Mouse (Mus musculus) stomach, embryonic 15.5 days (tissue): ENCODE data around the gene Hist1h3g. TPM values are rescaled to one million over a fixed set of nuclear protein-coding genes. Genes with fewer than 3 reads are reported as not detected.

ENCODE experiments used
- ATAC-seq: fragments of 200-750 bp; cut with Nextera tagmentation; 2 replicates; pipeline ENCODE4 v1.8.0; 2017; ENCODE audit warnings: low read depth, moderate number of reproducible peaks, moderate TSS enrichment; ENCODE audit not compliant: insufficient read depth, low FRiP score
- H3K27ac ChIP-seq: fragments of 300-500 bp; sonication (generic); 2 replicates; pipeline ENCODE4 v1.5.1; 2015; ENCODE audit warnings: mild to moderate bottlenecking, inconsistent platforms
- H3K27me3 ChIP-seq: fragments of 300-500 bp; sonication (generic); replicated peaks from 2 replicates; pipeline ENCODE4 v1.6.1; 2015; ENCODE audit warnings: inconsistent platforms
- H3K36me3 ChIP-seq: fragments of 300-500 bp; sonication (generic); 2 replicates; pipeline ENCODE4 v1.6.1; 2015; ENCODE audit warnings: inconsistent platforms
- H3K4me1 ChIP-seq: fragments of 300-500 bp; sonication (generic); 2 replicates; pipeline ENCODE4 v1.6.1; 2015; ENCODE audit warnings: inconsistent platforms
- H3K4me2 ChIP-seq: fragments of 300-500 bp; sonication (generic); 2 replicates; pipeline ENCODE4 v1.6.1; 2015; ENCODE audit warnings: mild to moderate bottlenecking, inconsistent platforms
- H3K4me3 ChIP-seq: fragments of 300-500 bp; sonication (generic); replicated peaks from 2 replicates; pipeline ENCODE4 v1.5.1; 2015; ENCODE audit warnings: inconsistent platforms
- H3K9ac ChIP-seq: fragments of 300-500 bp; sonication (generic); 2 replicates; pipeline ENCODE4 v1.6.1; 2015; ENCODE audit warnings: inconsistent platforms
- H3K9me3 ChIP-seq: fragments of 300-500 bp; sonication (generic); 2 replicates; pipeline ENCODE4 v1.6.1; 2016; ENCODE audit warnings: inconsistent platforms
- WGBS: fragments of 180-500 bp; shearing (Covaris S2); methylation state at CpG from one replicate; pipeline ENCODE4 v1.1.7; 2015; 5-methylcytosine and 5-hydroxymethylcytosine counted together
- polyA plus RNA-seq: library from polyadenylated mRNA; unstranded; fragments of >200 nt; fragmentation: Nextera tagmentation; extraction: Ambion mirVana; gene quantifications from 2 replicates; pipeline ENCODE4 v1.2.1, GENCODE M21; 2015

Hist1h3g gene
- polyA plus RNA-seq, 1 experiment from 2014 or later: 7.3 TPM

GRCm38 (mm10) chr13:23516822-23517602 lies 18.2 kb upstream of the Hist1h3g start:
- under 1% methylated on average over 19 of the region's 19 CpGs for WGBS
- H3K4me2 ChIP-seq: peak overlapping the region; percentile 90
- no peaks in the 10 kb centered on the region for H3K9me3 ChIP-seq
- no peak; the same call in 1 of the 2 replicates for ATAC-seq
- 0 out of 2 replicates have a peak, but pooled peaks cover 2% of the 10 kb centered on the region for H3K4me1 ChIP-seq
- no peaks in the 10 kb centered on the region for H3K36me3 ChIP-seq
- H3K27me3 ChIP-seq: no peaks in the 10 kb centered on the region
- H3K9ac ChIP-seq: no peak overlapping the region
- peak overlapping the region; percentile 84 for H3K27ac ChIP-seq
- H3K4me3 ChIP-seq: peak overlapping the region; percentile 58

GRCm38 (mm10) chr13:23517603-23518294 lies 17.5 kb upstream of the Hist1h3g start:
- Histone ChIP-seq H3K36me3 (no peaks in the 10 kb centered on the region), H3K9ac (no peak overlapping the region), H3K27ac (peak overlapping the region; percentile 84), H3K4me3 (peak overlapping the region; percentile 58), H3K27me3 (no peaks in the 10 kb centered on the region), H3K4me1 (0 out of 2 replicates have a peak, but pooled peaks cover 2% of the 10 kb centered on the region), H3K4me2 (peak overlapping the region; percentile 90), H3K9me3 (no peaks in the 10 kb centered on the region)
- WGBS: under 1% methylated on average over 27 of the region's 27 CpGs
- peak; percentile 80 for ATAC-seq

DNA sequence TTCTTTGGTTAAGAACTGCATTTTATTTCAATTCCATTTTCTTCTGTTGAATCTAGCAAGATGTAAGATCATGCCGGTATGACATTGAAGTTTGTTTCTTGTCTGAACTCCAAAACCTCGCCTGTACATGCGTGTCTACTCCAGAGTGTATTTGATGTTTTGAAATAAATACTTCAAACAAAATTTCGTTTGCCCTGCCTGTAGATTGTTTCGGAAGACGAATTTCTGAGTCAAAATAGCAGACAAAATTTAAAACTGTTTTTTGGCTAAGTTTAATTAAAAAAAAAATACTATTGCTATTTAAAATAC lies 17.0 kb upstream of the Hist1h3g start:
- H3K4me2 ChIP-seq: peak overlapping the region; percentile 90
- no peaks in the 10 kb centered on the region for H3K9me3 ChIP-seq
- H3K27ac ChIP-seq: 0 out of 2 replicates have a peak overlapping the region, but pooled peaks have one; percentile 31
- no peaks in the 10 kb centered on the region for H3K27me3 ChIP-seq
- 0 out of 2 replicates have a peak, but pooled peaks cover 2% of the 10 kb centered on the region for H3K4me1 ChIP-seq
- no peak overlapping the region for H3K9ac ChIP-seq
- H3K4me3 ChIP-seq: peak overlapping the region; percentile 58
- no peaks in the 10 kb centered on the region for H3K36me3 ChIP-seq
- no peak for ATAC-seq
- WGBS: under 1% methylated on average over 6 of the region's 6 CpGs

GRCm38 (mm10) chr13:23518885-23519284 lies 16.3 kb upstream of the Hist1h3g start:
- H3K4me3 ChIP-seq: peak overlapping the region; percentile 44
- H3K36me3 ChIP-seq: no peaks in the 10 kb centered on the region
- peak; percentile 70 for ATAC-seq
- peak overlapping the region; percentile 73; the same call in 1 of the 2 replicates for H3K27ac ChIP-seq
- under 1% methylated on average over 6 of the region's 6 CpGs for WGBS
- H3K9me3 ChIP-seq: no peaks in the 10 kb centered on the region
- peak overlapping the region; percentile 90 for H3K4me2 ChIP-seq
- no peak overlapping the region for H3K9ac ChIP-seq
- H3K27me3 ChIP-seq: no peaks in the 10 kb centered on the region
- 0 out of 2 replicates have a peak, but pooled peaks cover 2% of the 10 kb centered on the region for H3K4me1 ChIP-seq

DNA sequence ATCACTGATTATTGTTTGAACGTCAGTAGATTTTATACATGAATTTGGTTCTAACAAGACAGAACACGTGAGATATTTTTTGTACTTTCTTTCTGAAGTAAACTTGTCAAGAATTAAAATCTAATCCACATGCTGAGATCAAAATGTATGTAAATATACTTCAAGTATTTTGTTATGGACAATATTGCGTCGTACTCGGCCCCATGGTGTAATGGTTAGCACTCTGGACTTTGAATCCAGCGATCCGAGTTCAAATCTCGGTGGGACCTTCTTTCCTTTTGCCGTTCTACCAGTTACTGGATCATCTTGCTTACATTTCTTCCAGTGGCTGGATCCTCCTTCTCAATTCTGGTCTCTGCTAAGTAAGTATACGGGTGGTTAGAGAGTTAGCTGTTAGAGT lies 15.8 kb upstream of the Hist1h3g start:
- Histone ChIP-seq H3K36me3 (no peaks in the 10 kb centered on the region), H3K4me1 (0 out of 2 replicates have a peak, but pooled peaks cover 2% of the 10 kb centered on the region), H3K9me3 (no peaks in the 10 kb centered on the region), H3K27me3 (no peaks in the 10 kb centered on the region), H3K27ac (peak overlapping the region; percentile 73; the same call in 1 of the 2 replicates), H3K4me3 (peak overlapping the region; percentile 44), H3K4me2 (peak overlapping the region; percentile 90), H3K9ac (no peak overlapping the region)
- WGBS: under 1% methylated on average over 10 of the region's 10 CpGs
- ATAC-seq: peak; percentile 54; the same call in 1 of the 2 replicates

DNA sequence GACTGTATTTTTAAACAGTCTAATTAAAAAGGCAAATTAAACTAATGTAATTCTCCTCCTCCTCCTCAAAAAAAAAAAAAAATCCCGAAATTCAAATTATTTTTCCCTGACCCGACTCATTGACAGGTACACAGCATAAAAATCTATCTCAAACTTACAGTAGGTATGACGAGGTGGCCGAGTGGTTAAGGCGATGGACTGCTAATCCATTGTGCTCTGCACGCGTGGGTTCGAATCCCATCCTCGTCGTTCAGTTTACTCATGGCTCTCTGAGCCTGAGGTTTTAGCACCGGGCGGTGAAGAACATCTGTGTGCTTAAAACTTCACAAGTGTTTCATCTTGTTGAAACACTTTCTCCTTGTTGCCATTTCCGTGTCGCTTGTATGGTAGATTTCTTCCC lies 13.5 kb upstream of the Hist1h3g start:
- H3K4me2 ChIP-seq: peak overlapping the region; percentile 32
- 0 out of 2 replicates have a peak, but pooled peaks have one; percentile 45 for ATAC-seq
- no peak overlapping the region for H3K9ac ChIP-seq
- WGBS: under 1% methylated on average over 14 of the region's 14 CpGs
- H3K9me3 ChIP-seq: no peaks in the 10 kb centered on the region
- no peaks in the 10 kb centered on the region for H3K36me3 ChIP-seq
- H3K27me3 ChIP-seq: no peaks in the 10 kb centered on the region
- no peak overlapping the region; the same call in 1 of the 2 replicates for H3K4me3 ChIP-seq
- no peak overlapping the region for H3K27ac ChIP-seq
- H3K4me1 ChIP-seq: no peaks in the 10 kb centered on the region; the same call in 1 of the 2 replicates

DNA sequence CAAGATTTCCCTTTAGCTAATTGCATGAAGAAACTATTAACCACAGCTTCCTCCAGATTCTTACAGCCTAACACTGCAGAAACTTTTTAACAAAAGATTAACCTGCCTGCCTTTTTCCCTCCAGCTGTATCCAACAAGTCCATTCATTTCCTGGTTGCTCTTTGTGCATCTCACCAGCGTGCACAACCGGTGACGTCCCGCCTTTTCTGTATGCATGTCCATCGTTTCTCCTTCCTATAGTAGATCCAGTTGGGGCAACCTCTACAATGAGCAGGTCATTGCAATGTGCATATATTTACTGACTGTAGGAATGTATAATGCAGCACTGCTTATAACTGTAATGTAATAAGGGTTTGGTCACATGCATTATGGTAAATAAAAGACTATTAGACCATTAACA lies 11.2 kb upstream of the Hist1h3g start:
- no peak overlapping the region for H3K4me2 ChIP-seq
- H3K27ac ChIP-seq: no peak overlapping the region
- peaks cover 2% of the 10 kb centered on the region for H3K4me1 ChIP-seq
- no peaks in the 10 kb centered on the region for H3K9me3 ChIP-seq
- no peak overlapping the region for H3K4me3 ChIP-seq
- H3K36me3 ChIP-seq: no peaks in the 10 kb centered on the region
- no peaks in the 10 kb centered on the region for H3K27me3 ChIP-seq
- H3K9ac ChIP-seq: no peak overlapping the region
- 43% methylated on average over 5 of the region's 5 CpGs for WGBS
- ATAC-seq: no peak

- WGBS: 11% methylated on average over 5 of the region's 5 CpGs
- Histone ChIP-seq H3K27me3 (no peaks in the 10 kb centered on the region), H3K4me1 (peaks cover 4% of the 10 kb centered on the region), H3K4me3 (no peak overlapping the region), H3K4me2 (no peak overlapping the region), H3K9ac (no peak overlapping the region), H3K9me3 (no peaks in the 10 kb centered on the region), H3K36me3 (no peaks in the 10 kb centered on the region), H3K27ac (no peak overlapping the region)
- ATAC-seq: no peak; the same call in 1 of the 2 replicates
These were observed 10.6 kb upstream of the Hist1h3g start for GRCm38 (mm10) chr13:23524654-23525053.

GRCm38 (mm10) chr13:23525901-23526300 lies 9.3 kb upstream of the Hist1h3g start:
- ATAC-seq: no peak
- Histone ChIP-seq H3K9me3 (no peaks in the 10 kb centered on the region), H3K27ac (no peak overlapping the region), H3K4me2 (peak overlapping the region; percentile 61), H3K9ac (no peak overlapping the region), H3K4me3 (peak overlapping the region; percentile 48), H3K4me1 (peaks cover 4% of the 10 kb centered on the region), H3K27me3 (no peaks in the 10 kb centered on the region), H3K36me3 (no peaks in the 10 kb centered on the region)
- 4% methylated on average over 10 of the region's 10 CpGs for WGBS

DNA sequence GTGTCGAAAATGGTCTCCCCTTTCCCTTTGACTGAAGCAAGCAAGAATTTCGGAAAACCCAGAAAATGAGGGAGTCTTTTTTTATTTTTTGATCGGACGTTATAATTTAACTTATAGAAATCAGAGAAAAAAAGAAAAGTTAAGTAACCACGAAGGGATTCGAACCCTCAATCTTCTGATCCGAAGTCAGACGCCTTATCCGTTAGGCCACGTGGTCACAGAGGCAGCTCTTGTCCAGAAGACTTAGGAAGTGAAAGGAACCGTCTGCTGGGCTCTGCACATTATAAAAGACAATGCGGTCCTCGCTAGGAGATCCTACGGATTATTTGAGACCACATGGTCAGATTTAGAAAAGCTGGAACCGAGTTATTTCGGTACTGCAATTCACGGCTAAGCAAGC lies 8.9 kb upstream of the Hist1h3g start:
- Histone ChIP-seq H3K4me3 (peak overlapping the region; percentile 48), H3K9me3 (no peaks in the 10 kb centered on the region), H3K9ac (no peak overlapping the region), H3K36me3 (no peaks in the 10 kb centered on the region), H3K4me1 (peaks cover 4% of the 10 kb centered on the region), H3K4me2 (peak overlapping the region; percentile 61), H3K27me3 (no peaks in the 10 kb centered on the region), H3K27ac (peak overlapping the region; percentile 54; the same call in 1 of the 2 replicates)
- under 1% methylated on average over 17 of the region's 17 CpGs for WGBS
- peak; percentile 23; the same call in 1 of the 2 replicates for ATAC-seq

- H3K9me3 ChIP-seq: no peaks in the 10 kb centered on the region
- no peak overlapping the region for H3K9ac ChIP-seq
- H3K27ac ChIP-seq: no peak overlapping the region
- H3K27me3 ChIP-seq: no peaks in the 10 kb centered on the region
- no peak overlapping the region for H3K4me3 ChIP-seq
- WGBS: 72% methylated on average over 5 of the region's 5 CpGs
- no peaks in the 10 kb centered on the region for H3K36me3 ChIP-seq
- peaks cover 13% of the 10 kb centered on the region for H3K4me1 ChIP-seq
- no peak overlapping the region for H3K4me2 ChIP-seq
- ATAC-seq: no peak
These were observed 6.2 kb upstream of the Hist1h3g start for GRCm38 (mm10) chr13:23529005-23529404.
